Mouse (Mus musculus): Measurements from ENCODE around the gene Gabbr1.
A peak's percentile ranks its signal among the peaks of the same experiment; 100 is the strongest.

The Gabbr1 gene

DNA sequence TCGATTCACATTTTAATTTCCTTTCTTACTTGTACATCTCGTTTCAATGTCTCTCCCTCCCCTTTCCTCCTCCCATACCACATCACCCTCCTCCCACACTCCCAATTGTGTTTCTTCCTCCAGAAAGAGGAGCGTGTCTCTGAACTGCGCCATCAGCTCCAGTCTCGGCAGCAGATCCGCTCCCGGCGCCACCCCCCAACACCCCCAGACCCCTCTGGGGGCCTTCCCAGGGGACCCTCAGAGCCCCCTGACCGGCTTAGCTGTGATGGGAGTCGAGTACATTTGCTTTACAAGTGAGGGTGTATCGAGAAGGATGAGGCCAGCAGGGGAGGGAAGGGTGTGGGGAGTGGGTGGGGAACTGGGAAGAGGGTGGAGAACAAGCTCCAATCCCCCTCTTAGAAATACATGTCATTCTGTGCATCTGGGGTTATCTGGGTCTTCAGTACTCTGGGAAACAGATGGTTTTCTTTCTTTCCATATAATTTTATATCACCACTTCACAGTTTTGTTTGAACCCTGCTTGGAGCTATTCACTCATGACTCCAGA is 27.0 kb downstream of the Gabbr1 start:
- peak in 1 of 2 experiments; percentile 8 for DNase-seq (ENCODE audit: low spot score in 2 of 2)

DNA sequence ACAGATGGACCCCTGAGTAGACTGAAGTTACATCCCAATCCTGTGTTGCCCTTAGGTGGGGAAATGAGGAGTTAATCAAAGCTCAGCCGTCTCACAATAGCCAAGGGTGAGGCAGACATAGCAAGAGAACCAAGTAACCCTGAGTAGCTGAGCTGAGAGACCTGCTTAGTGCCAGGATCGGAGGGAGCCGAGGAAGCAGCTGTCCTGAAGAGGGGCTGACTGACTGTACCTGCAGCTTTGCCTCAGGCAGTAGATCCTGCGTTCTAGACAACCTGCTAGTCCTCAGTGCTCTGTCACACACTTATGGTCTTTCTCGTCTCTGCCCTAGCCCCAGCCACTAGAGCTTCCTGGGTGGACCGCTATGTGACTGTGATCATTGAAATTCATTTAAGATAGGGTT is 29.4 kb downstream of the Gabbr1 start:
- DNase-seq (ENCODE audit: low spot score in 2 of 2): no peak

DNA sequence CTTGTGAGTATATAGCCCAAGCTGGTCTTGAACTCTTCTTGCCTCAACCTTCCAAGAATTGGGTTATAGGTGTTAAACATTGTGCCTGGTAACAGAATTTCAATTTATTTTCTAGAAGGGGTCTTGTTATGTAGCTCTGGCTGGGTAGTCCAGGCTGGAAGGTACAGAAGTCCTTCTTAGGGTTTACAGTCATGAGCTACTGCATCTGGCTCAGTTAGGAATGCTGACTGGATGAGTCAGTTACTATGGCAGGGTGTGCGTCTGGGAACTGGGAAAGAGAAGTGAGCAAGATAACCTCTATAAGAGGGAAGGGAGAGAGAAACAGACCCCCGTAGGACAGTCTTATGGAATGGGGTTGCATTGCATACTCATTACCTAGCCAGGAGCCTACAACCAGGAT is 30.0 kb downstream of the Gabbr1 start:
- no peak for DNase-seq (ENCODE audit: low spot score in 2 of 2)

DNA sequence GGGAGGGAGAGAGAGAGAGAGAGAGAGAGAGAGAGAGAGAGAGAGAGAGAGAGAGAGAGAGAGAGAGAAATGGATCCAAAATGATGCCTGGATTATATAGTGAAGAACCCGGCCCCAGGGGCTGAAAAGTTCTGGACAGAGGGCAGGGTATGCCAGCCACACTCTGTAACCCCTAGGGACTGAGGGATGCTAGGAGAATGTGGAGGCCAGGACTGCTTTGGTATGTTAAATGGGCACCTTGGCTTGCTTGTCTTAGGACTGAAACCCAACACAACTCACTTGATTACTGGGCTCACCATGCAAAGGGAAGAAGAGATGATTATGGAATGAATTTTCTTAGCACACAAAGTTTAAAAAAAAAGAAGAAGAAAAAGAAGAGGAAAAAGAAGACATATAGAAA is 32.4 kb downstream of the Gabbr1 start:
- no peak for DNase-seq (ENCODE audit: low spot score in 2 of 2)

DNA sequence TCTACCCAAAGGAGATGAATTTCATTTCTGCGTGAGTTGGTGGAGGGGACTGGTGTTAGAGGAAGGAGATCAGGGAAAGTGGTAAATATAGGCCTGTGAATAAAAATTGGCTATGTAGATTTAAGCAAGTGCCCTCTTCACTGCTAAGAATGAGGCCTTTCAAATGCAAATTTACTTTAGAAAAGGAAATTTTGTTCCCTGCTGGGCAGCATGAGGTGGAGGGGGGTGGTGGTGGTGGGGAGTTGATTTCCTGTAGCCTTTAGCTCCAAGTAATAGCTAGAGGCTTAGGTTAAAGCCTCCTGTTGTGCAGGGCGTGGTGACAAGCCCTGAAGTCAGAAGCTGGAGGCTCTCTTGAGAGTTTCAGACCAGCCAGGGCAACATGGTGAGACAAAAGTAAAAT is 33.2 kb downstream of the Gabbr1 start:
- DNase-seq (ENCODE audit: low spot score in 2 of 2): no peak

DNA sequence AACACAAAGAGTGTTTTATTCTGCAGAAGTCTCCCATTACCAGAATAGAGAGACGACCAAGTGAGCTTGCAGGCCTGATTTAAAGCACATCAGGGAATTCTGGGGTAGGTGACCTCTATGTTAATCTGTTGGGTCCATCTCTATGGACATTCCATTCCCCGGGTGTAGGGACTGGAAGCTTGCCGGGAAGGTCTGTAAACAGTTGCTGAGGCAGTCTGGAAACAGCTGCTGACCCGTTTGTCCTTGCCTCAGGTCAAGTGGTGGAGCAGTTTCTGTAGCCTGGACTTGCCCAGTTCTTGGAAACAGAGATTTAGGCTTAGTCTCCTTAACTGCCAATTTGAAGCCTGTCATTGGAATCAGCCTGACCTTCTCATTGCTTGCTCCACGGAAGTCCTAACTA is 34.4 kb downstream of the Gabbr1 start:
- DNase-seq (ENCODE audit: low spot score in 2 of 2): no peak

DNA sequence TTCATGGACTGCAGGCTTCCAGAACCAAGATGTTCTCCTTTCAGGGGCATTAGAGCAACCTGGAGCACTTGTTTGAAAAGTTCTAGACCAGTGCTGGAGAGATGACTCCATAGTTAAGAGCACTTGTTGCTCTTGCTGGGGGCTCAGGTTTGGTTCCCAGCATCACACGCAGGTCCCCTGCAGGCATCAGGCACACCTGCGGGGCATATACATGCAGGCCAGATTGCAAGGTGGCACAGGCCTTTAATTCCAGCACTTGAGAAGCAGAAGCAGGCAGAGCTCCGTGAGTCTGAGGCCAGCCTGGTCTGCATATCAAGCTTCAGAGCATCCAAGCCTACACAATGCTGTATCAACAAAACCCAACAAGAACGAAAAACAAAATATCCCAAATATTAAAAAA is 35.9 kb downstream of the Gabbr1 start:
- DNase-seq (ENCODE audit: low spot score in 2 of 2): no peak

DNA sequence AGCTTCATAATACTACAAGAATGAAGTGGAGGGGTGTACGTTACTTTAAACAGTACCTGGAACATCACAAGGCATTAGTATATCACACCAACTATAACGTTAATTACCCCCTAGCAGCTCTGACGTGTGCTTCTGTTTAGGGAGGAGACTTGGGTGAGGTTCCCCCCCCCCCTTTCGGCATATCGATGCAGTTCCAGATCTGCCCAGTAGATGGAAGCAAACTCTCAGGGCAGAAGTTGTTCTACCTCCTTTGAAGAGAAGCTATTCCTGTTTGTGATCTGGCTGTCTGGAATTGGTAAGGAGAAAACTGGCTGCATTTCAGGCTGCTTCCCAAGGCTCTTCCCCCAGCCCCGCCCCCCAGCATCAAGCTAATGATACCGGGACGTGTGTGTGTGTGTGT is 37.6 kb downstream of the Gabbr1 start:
- DNase-seq (ENCODE audit: low spot score in 2 of 2): no peak

DNA sequence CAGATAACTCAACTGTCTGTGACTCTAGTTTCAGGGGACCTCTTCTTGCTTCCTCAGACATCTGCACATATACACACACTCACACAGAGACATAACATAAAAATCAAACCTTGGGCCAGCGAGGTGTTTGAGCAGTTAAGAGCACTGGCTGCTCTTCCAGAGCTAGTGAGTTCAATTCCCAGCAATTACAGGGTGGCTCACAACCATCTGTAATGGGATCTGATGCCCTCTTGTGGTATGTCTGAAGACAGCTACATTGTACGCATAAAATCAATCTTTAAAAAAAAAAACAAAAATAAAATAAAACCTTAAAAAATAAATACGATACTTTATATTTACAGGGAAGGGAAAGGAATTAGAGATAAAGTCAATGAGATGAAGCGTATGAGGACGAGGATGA is 38.9 kb downstream of the Gabbr1 start:
- DNase-seq (ENCODE audit: low spot score in 2 of 2): no peak

DNA sequence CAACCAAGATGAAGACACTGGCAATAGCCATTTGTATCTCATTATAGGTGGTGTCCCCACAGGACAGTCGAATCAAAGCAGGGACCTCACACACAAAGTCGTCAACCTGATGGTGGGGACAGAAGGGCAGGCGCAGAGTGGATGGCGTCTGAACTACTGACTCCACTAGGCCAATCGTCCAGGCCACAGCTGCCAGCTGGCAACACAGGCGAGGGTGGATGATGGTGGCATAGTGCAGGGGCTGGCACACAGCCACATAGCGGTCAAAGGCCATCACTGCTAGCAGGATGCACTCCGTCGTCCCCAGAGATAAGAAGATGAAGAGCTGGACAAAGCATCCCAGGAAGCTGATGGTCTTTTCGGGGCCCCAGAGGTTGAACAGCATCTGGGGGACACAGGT is 39.8 kb downstream of the Gabbr1 start:
- no peak for DNase-seq (ENCODE audit: low spot score in 2 of 2)

DNA sequence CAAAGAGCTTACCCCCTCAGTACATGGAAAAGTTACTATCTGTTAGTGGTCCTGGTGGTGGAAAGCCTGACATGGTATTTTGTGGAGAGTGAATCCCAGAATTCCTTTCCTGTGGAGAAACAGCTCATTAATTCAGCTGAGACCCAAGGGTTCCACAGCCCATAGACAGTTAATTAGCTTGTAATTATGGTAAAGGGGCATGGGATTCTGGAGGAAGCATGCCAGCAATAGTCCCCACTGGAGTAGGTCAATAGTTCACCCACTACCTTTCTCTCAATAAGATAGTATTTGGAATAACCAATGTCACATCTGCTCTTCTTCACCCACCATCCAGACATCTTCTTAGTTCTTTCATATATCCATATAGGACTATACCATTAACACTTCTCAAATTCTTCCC is 42.6 kb downstream of the Gabbr1 start, which contains the start of gene Olfr90:
TSS of gene Olfr90 (minus strand) at position 101 of the 400 bp plus-strand sequence.
- DNase-seq (ENCODE audit: low spot score in 2 of 2): no peak

DNA sequence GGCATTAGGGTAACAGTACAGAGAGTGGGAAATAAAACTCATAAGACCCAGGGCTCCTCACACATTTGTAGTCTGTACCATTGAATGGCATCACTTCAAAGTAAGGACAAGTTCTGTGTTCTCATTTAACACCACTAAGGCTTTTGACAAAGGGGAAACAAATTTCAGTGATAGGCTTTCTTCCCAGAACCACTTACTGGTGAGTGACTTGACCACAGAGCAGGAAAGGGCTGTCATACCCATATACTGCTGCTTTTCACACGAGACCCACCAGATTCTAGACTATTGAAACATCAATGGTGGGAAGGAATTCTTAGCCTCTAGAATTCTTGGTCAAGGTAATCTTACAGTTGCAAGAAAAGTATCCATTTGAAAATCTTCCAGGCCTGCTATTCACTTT is 46.4 kb downstream of the Gabbr1 start:
- no peak for DNase-seq (ENCODE audit: low spot score in 2 of 2)

DNA sequence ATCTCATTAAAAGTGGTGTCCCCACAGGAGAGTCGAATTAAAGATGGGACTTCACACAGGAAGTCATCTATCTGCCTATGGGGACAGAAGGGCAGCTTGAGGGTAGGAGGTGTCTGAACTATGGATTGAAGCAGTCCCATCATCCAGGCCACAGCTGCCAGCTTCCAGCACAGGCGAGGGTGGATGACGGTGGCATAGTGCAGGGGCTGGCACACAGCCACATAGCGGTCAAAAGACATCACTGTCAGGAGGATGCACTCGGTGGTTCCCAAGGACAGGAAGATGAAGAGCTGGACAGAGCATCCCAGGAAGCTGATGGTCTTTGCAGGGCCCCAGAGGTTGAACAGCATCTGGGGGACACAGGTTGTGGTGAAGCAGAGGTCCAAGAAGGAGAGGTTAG is 47.5 kb downstream of the Gabbr1 start:
- no peak for DNase-seq (ENCODE audit: low spot score in 2 of 2)

DNA sequence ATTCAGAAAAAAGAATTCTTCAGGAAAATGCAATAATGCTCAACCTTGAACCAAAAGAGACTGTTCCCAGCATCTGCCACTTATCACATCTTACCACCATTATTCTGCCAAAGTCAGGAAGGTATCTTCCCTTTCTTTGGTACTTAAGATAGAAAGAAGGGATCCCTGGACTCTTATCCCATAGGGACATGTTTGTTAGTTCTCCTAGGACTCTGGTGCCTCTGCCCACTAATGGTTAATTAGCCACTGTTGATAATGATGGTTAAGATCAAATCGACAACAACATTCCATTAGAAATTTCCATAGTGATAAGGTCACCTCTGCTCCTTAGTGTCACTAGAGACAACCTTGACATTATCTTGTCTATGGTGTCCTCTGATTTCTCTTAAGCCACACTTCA is 52.4 kb downstream of the Gabbr1 start, which contains the start of gene Olfr91:
TSS of gene Olfr91 (minus strand) at position 101 of the 400 bp plus-strand sequence.
- no peak for DNase-seq (ENCODE audit: low spot score in 2 of 2)

DNA sequence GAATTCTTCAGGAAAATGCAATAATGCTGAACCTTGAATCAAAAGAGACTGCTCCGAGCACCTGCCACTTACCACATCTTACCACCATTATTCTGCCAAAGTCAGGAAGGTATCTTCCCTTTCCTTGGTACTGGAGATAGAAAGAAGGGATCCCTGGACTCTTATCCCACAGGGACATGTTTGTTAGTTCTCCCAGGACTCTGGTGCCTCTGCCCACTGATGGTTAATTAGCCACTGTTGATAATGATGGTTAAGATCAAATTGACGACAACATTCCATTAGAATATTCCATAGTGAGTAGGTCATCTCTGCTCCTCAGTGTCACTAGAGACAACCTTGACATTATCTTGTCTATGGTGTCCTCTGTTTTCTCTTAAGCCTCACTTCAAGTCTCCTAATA is 74.2 kb downstream of the Gabbr1 start, which contains the start of gene Olfr92:
TSS of gene Olfr92 (minus strand) at position 101 of the 400 bp plus-strand sequence.
- no peak for DNase-seq (ENCODE audit: low spot score in 2 of 2)

All from frontal cortex, postnatal 14 days (tissue).